Mouse (Mus musculus): ENCODE results near the gene Abl1.

Gene Abl1

GRCm38 (mm10) chr2:31745741-31746243, 57.6 kb downstream of the Abl1 start:
- DNase-seq (ENCODE audit: low spot score) = no peak

GRCm38 (mm10) chr2:31746835-31747234, 58.7 kb downstream of the Abl1 start:
- DNase-seq (ENCODE audit: low spot score) = no peak

- no peak for DNase-seq (ENCODE audit: low spot score)
Measured at GRCm38 (mm10) chr2:31749046-31749709, 61.0 kb downstream of the Abl1 start.

DNA sequence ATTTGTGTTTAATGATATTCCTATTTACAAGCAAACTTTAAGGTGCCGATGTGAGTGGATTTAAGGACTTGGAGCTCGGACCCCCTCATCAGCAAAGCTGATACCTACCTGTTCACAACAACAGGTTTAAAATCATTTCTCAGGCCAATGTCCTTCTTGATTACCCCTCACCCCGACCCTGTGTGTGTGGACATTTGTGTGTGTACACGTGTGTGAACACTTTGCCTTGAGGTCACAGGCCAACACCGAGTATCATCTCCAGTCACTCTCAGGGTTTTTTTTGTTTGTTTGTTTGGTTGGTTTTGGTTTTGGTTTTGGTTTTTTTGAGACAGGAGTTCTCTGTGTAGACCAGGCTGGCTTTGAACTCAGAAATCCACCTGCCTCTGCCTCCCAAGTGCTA, 62.0 kb downstream of the Abl1 start:
- no peak for DNase-seq (ENCODE audit: low spot score)

GRCm38 (mm10) chr2:31757472-31757871, 69.3 kb downstream of the Abl1 start:
- no peak for DNase-seq (ENCODE audit: low spot score)

DNA sequence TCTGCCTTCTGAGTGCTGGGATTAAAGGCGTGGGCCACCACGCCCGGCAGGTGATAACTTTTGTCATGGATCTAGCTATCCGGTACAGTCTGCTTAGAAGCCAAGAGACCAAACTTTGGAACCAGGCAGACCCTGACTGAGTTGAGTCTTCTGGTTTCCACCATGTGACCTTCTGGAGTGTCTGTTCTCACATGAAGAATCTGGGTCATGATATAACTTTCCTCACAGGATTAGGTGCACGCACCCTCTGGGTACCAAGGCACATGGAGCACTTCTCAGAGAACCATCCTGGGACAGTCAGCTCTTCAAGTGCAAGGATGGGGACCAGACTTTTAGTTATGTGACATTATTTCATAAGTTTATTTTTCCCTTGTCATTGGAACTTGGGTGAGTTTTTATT, 70.8 kb downstream of the Abl1 start:
- DNase-seq (ENCODE audit: low spot score) = no peak

GRCm38 (mm10) chr2:31759751-31760460, 71.7 kb downstream of the Abl1 start:
- peak; percentile 75 for DNase-seq (ENCODE audit: low spot score)

DNA sequence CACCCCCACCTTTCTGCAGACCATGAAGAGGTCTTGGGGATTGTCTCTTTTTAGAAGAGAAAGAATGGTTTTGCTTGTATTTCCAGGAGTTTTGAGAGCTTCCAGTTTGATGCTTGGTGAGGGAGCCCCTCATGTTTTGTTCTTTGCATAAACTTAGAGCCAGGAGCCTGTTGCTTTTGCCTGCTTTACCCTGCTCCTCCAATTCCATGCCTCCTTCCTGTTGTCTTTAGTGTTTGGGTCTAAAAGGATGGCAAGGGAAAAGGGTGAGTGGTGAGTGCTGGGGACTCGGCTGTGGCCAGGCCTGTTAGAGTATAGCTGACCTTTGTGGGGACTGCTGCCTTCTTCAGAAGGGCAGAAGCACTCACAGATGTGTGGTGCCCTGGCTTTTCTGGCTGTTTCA, 72.3 kb downstream of the Abl1 start:
- no peak for DNase-seq (ENCODE audit: low spot score)

GRCm38 (mm10) chr2:31761115-31761531, 72.9 kb downstream of the Abl1 start:
- no peak for DNase-seq (ENCODE audit: low spot score)

GRCm38 (mm10) chr2:31761585-31761984, 73.4 kb downstream of the Abl1 start:
- no peak for DNase-seq (ENCODE audit: low spot score)

- DNase-seq (ENCODE audit: low spot score) = no peak
Measured at GRCm38 (mm10) chr2:31762155-31762554, 74.0 kb downstream of the Abl1 start.

GRCm38 (mm10) chr2:31762853-31763252, 74.7 kb downstream of the Abl1 start:
- no peak for DNase-seq (ENCODE audit: low spot score)

DNA sequence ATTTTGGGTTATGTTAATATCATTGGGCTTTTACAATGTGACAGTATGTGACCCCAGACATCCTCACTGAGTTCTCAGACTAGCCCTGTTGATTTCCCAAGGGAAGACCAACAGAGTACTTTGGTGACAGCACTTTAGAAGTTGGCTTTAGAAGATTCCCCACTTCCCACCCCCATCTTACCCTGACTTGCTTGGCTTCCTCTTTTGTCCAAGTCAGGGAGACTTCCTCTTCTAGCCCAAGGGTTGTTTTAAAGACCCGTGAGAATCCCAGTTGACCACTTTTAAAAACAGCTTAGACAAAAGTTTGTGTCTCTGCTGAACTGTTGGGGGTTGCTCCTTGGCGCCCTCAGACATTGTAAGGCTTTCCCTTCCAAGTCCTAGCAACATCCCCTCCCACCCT, 75.1 kb downstream of the Abl1 start:
- no peak for DNase-seq (ENCODE audit: low spot score)

GRCm38 (mm10) chr2:31767104-31767503, 78.9 kb downstream of the Abl1 start:
- no peak for DNase-seq (ENCODE audit: low spot score)

- DNase-seq (ENCODE audit: low spot score) = no peak
Measured at GRCm38 (mm10) chr2:31767815-31768214, 79.6 kb downstream of the Abl1 start.

DNA sequence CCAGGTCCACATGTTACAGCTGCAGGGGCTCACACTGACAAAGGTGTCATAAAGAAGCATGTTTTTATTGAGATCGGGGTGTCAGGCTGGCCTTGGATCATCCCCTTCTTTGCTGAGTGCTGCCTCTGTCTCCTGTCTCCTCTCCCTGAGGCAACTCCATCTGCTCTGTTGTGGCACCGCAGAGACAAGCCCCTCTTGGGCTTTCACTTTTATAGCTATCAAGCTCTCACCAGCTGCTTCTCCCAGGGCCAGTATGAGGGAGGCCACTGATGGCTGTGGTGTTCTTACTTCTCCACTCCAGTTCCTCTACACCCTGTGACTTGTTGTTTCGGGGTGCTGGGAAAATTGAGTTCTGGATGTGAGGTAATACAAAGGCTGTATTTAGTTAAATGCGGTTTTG, 80.9 kb downstream of the Abl1 start:
- no peak for DNase-seq (ENCODE audit: low spot score)

- DNase-seq (ENCODE audit: low spot score) = no peak
Measured at GRCm38 (mm10) chr2:31769631-31770111, 81.5 kb downstream of the Abl1 start.

DNA sequence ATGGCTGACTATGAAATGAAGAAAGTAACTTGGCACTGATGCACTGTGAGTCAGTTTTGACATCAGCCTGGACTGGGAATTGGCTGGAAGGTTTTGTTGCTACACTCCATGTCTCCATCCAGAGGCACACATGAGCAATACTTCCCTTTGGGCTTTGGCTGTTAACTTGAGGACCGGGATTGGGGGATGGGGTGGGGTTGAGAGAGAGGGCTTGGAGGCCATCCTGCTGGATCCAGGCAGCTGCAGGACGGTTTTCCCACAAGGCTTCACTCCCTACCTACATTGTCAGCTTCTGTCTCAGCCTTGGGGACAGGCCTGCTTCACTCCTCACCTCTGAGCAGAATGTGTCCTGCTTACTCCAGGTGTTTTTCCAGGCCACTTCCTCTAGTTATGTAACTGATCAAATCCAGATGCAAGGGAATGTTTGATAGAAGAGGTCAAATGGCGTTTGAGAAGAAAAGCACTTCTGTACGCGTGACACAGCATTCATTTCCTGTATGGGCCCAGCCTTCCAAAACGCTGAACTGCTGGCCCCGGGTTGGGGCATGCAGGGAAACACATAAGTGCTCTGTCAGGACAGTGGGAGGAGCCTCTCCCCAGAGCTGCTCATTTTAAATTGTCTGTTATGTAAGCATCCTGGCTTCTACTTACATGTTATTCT, 82.7 kb downstream of the Abl1 start:
- peak; percentile 61 for DNase-seq (ENCODE audit: low spot score)

DNA sequence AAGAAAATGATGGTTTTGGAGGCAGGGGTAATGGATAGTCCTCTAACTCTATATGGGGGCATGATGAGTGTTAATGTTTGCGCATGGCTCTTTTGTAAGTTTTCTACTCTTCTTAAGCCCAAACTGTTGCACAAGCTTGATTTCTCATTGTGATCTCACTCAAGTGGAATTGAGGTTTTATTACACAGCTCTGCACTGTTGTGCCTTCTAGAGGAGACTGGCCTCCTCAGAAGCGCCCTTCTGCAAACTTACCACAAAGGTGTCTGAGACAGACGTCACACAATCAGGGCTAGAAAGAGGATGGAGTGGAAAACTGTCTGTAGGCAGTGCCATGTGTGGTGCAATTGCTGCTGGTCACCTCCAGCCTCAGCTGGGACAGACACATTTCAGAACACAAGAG, 88.3 kb downstream of the Abl1 start:
- no peak for DNase-seq (ENCODE audit: low spot score)

GRCm38 (mm10) chr2:31779258-31779657, 91.1 kb downstream of the Abl1 start:
- DNase-seq (ENCODE audit: low spot score) = no peak

DNA sequence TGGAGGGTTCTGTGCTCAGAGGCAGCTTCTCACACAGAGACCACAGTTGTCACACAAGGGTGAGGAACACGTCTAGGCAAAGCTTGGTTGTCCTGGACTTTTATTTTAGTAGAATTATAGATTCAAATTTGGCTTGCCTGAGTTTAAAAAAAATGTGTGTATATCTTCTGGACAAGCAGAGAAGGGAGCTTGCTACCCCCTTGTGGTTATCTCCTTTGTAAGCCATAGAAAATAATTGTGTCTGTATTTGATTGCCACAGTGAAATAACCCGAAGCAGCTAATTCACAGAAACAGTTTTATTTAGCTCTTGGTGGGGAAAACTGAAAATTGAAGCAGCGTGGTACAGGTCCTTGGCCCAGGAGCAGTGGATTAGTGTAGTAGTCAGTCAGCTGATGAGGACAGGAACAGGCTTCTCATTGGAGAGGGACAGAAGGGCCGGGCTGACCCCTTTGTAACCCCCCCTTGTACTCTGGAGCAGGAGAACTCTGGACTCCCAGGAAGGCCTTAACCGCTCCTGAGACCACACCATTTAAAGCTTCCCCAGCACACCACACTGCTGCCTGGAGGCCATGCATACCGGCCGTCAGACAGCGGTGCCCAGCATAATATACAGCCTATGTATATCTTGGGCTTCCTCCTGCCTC, 94.9 kb downstream of the Abl1 start:
- no peak for DNase-seq (ENCODE audit: low spot score)

DNA sequence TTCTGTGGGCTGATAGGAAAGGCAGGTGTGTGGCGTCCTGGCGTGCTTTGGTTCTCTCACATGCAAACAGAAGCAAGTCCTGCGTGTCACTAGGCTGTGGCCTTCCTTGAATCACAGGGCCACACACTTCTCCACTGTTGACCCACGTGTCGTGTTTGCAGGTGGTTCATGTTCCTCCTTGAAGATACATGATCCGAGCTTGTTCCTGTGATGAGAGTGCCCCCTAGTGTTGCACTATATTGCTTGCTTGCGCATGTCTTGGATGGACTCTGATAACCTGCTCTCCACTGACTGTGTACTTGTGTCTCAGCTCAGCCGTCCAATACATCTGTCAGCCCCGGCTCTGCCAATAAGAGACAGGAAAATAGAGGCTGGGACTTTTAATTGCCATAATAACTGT, 96.9 kb downstream of the Abl1 start:
- DNase-seq (ENCODE audit: low spot score) = peak; percentile 74
